Mouse (Mus musculus) small intestine, adult 2 months (tissue): ENCODE data around the gene Eml1.

Source experiments
- CTCF ChIP-seq: fragments of 200-500 bp; IDR thresholded peaks from 2 replicates; pipeline ENCODE4 v1.5.1; 2012; ENCODE audit warnings: low read depth, mild to moderate bottlenecking, control low read depth, inconsistent platforms, low read length, moderate library complexity, mixed read lengths; ENCODE audit not compliant: insufficient replicate concordance, insufficient read length; ENCODE audit errors: extremely low read depth
- POLR2A ChIP-seq: fragments of 200-500 bp; IDR thresholded peaks from 2 replicates; pipeline ENCODE4 v1.6.1; 2012; ENCODE audit warnings: low read depth, mild to moderate bottlenecking, control low read depth, inconsistent platforms, low read length, moderate library complexity

DNA sequence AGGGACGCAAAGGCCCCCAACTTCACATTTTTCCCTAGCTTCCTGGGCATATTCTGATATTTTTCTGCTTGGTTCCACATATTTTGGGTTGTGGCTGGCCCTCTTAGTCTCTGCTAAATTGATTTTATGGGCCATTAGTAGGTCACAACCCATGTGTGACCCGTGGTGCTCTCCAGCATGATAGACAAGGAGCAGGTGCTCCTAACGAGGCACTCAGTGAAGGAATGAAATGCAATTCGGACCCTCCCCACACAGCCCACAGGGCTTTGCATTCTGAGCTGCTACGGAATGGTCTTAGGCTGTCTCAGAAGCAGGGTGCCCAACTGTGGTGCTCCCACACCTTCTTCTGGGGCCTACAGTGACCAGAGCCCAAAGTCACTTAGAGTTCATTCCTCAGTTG, 38.3 kb downstream of the Eml1 start:
- TF ChIP-seq POLR2A (no peak), CTCF (no peak)
